Mouse (Mus musculus): ENCODE data around the gene Hmx1.
A peak's percentile ranks its signal among the peaks of the same experiment; 100 is the strongest.

Hmx1 gene

DNA sequence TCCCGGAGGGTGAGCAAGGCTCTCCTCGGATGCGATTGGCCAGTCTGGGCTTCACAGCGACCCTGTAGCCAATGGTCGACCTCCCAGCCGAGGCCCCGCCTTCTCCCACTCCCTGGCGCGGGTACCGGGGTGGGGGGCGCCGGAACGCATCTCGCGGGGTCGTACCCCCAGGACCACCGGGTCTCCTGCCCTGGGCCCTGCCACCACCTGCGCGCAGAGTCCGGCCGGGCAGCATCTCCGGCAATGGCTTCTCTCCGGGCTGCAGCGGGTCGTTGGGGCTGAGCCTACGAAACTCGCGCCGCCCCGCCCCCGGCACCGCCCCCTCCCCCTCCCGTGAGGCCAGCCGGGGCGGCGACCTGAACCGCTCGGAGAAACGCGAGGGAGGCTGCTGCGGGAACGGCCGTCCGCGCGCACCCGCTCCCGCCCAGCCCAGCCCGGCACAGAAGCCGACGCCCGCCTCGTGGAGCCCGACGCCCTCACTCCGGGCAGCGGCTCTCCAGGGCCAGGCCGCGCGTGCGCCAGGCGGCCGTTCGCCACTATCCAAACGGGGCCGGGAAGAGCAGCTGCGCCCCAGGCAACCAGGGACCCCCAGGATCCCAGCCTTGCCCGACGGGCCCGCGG, at the start of gene Hmx1:
Hmx1 (plus strand) TSS at position 618 of the 621 bp plus-strand sequence.
- DNase-seq (ENCODE audit: low read depth, low spot score), result no peak

DNA sequence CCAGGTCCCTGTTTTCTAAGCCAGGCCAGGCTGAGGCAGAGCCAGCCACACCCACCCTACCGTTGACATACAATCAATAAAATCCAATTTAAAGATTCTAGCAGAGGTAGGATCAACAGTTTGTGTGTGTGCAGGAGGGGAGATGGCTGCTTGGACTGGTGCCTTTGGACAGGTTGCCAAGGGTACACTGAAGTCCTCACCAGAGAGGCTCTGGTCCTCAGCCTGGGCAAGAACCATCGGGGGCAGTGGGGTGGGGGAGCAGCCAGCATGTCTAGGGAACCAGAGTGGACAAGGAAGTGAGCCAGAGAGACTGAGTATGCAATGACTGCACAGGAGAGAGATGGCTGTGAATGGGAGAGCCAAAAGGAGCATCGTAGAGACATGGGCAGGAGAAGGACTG, 43.8 kb upstream of the Hmx1 start:
- no peak for DNase-seq (ENCODE audit: low read depth, low spot score)

DNA sequence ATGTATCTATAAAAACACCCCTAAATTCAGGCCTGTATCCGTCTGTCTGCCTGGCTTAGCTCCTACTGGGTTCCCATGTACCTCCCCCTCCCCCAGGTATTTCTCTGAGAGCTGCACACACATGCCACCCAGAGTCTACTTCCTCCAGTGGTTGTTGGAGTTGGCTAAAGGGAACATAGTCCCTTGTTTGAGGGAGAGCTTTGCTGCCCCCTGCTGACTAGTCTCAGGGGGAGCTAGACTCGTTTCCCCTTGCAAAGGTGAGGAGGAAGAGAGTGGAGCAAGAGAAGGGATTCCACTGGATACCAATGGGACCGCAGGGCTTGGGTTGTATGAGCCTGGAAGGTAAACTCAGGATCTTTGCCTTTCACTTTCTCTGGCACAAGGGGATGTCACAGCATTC, 40.1 kb upstream of the Hmx1 start:
- peak; percentile 23 for DNase-seq (ENCODE audit: low read depth, low spot score)

DNA sequence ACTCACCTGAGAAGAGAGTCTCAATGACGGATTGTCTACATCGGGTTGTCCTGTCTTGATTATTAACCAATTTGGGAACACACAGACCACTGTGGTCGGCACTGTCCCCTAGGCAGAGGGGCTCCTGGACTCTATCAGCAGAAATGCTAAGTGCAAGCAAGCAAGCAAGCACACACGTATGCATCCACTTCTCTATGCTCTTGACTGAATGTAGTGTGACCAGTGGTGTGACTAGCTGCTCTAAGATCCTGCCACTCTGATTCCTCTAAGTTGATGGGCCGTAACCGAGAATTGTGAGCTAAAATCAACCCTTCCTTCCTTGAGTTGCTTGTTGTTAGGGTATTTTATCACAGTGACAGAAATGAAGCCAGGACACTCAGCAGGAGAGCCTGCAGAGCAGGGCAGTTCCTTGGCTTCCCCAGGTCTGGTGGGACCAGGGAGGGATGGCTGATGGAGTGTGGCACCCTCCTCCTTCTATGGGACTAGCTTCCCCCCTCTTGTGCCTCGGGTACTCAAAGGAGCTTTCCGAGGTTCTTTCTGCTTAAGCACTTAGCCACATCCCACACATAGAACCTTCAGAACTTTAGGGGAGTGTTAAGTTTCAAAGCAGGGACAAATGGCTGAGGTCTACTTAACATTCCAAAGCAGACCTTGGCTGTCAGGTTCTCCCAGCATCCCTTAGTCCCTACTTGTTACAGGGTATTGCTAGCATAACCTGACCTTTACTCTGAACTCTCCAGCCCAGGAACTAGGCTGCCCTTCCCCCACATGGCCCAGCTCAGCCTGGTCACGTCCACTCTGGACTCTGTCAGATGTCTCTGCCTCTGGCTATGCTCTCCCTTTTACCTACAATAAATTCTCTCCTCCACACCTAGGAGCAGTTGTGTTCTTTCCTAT, 31.1 kb upstream of the Hmx1 start:
- no peak for DNase-seq (ENCODE audit: low read depth, low spot score)

DNA sequence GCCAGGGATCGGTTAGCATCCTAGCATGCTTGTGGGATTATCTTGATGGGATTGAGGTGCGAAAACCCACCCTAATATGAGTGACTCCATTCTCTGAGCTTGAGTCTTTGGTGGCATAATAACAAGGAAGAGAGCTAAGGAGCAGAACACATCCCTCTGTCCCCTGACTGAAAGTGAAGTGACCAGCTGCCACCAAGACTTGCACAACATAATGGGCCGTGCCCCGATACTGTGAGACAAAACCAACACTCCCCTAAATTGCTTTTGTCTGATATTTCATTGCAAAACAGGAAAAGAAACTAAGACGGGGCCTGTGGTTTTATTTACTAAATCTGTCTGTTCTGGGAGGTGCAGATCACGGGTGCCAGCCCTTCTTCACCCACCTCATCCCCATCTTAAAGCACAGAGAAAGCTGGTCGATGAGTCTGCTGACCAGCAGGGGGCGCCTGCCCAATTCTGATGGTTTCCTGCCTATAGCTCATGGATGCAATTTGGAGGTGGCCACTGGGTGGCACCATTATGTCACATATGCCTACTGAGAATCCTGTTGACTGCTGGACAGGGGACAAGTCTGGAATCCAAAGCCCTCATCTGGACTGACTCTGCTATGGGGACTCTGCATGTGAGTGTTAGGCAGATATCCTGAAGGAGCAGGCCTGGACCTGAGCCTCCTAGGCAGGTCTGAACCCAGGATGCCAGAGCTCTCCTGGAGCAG, 27.2 kb upstream of the Hmx1 start:
- DNase-seq (ENCODE audit: low read depth, low spot score), result peak; percentile 79

DNA sequence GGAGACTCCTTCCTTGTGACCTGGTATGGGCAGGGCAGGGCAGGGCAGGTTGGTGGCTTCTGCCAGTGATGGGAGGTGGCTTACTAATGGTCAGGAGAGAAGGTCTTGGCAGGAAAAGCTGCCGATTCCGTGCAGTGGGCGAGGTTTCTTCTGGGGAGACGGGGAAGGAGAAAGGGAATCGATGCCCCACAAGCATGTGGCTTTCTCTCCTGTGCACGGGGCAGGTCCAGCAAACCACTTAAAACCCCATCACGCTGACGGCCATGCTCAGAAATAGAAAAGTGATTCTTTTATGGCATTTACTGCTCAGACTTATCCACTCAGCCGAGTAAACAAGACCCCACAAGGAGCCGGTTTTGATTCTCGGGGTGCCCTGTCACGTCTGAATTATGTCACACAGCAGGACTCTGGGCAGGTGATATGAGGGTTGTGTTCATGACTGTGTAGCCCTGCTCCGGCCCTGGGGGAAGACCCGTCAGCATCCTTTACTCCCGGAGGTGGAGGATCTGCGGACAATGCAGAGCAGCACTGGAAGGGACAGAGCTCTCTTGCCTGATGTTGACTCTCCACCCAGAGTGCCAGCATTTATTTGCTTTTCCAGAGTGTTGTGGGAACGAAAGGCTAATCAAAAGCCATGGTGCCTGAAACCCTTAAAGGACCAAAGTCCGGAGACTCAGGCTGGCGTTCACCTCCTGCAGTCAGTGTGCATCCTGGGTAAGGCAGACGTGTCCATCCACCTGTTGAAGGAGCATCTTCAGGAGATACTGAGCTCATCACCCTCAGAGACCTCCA, 22.5 kb upstream of the Hmx1 start:
- DNase-seq (ENCODE audit: low read depth, low spot score), result no peak

DNA sequence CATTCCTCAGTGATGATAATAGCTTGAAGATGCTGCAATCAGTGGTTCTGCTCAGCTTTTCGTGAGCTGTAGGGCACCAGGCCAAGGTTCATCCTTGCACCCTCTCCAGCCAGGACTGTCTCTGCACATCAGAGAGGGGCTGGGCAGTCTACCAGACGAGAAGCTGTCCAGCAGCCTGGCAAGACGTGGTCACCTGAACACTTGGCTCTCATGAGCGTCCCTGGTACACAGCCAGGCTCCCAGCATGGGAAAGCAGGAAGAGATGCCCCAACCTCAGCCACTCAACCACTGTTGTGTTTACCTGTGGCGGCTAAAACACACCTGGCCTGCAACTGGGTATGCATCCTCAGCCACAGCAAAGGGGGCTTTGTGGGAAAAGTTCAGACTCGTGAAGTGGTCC, 20.0 kb upstream of the Hmx1 start:
- no peak for DNase-seq (ENCODE audit: low read depth, low spot score)

DNA sequence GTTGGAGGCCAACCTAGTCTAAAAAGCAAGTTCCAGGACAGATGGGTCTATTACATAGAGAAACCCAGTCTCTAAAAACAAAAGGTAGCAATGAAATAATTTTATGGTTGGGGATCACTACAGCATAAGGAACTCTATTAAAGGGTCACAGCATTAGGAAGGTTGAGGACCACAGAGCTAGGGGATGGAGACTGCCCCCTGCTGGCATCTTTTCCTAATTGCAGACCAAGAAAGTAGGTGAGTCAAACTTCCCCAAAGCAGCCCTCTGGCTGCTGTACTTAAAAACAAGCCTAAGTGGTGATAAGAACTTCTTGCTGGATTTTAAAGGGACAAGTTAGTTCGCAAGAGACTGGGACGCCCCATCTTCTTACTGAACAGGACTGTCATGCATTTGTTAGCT, 9.8 kb upstream of the Hmx1 start:
- DNase-seq (ENCODE audit: low read depth, low spot score), result no peak

DNA sequence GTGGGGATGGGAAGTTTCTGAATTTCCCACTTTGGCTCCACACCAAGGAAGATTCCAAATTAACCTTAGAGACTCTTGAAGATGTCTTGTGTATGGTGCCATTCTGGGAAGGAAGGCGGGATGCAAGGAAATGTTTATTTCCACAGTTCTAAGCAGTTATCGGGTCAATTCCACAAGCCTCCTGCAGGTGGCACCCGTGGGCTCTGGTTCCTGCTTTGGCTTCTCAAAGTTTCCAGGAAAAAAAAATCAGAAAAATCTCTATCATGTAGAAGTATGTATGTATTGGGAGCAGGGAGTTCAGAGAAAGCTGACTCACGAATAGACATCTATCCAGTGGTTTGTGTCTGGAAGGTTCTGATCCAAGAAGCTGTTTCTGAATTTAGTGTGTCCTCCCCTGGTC, 9.1 kb upstream of the Hmx1 start:
- DNase-seq (ENCODE audit: low read depth, low spot score), result no peak

DNA sequence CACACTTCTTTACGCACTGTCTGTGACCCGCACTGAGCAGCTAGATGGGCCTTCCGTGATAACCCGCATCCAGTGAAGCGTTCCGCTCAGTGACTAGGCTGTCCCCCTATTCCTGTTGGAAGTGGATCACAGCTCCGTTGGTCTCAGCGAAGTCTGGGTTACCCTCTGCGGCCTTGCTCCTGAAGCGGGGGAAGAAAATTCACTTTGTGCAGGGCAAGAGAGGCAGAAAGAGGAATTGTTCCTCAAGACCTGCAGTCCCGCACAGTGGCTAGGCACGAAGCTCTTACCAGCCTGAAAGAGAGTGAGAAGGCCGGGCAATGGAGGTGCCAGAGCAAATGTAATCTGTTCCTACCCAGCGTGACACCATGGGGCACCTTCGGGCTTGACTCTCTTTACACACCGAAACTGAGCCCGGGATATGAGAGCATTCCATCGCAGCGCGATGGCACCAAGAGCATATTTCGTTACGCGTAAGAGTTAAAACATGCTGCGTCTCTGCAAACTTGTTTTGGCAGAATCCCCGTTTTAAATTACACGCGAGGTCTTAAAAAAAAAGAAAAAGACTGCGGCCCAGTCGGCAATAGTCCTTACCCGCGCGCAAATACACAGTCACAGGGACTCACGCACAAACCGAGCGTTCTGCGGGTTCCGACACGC, 946 bp upstream of the Hmx1 start:
- no peak for DNase-seq (ENCODE audit: low read depth, low spot score)

DNA sequence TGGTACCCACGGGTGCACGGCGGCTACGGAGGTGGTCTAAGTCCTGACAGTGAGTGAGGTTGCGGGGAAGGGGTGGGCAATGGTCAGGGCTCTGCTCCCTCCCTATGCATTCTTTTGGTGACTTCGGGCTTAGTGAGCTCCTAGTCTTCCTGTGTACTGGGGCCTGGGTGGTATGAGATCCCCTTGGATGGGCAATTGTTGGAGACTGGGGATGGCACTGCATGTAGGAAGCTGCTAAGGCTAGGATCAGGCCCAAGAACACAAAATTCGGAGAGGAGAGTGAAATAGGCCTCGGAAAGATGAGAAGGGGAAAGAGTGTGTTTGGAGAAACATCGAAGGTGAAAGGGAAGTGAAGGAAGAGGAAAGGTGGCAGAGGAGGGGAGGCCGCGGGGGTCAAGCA, 533 bp downstream of the Hmx1 start:
- DNase-seq (ENCODE audit: low read depth, low spot score), result no peak

DNA sequence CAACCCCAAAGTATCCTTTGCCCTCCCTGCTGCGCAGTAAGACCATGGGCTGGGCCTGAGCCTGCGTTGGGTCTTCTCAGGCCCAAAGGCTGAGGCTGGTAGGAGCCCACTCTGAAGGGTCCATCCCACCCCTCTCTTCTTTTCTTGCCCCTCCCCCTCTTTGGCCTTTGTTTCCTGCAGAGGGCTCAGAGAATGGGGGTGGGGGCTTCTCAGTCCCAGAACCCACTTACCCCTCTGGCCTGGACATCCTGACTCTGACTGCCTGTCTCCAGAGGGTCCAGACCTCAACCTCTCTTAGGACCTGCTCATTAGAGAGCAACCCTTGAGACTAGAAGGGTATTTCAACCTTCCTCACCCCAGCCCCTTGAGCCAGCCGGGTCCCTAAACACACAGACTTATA, 1.0 kb downstream of the Hmx1 start:
- DNase-seq (ENCODE audit: low read depth, low spot score), result no peak

DNA sequence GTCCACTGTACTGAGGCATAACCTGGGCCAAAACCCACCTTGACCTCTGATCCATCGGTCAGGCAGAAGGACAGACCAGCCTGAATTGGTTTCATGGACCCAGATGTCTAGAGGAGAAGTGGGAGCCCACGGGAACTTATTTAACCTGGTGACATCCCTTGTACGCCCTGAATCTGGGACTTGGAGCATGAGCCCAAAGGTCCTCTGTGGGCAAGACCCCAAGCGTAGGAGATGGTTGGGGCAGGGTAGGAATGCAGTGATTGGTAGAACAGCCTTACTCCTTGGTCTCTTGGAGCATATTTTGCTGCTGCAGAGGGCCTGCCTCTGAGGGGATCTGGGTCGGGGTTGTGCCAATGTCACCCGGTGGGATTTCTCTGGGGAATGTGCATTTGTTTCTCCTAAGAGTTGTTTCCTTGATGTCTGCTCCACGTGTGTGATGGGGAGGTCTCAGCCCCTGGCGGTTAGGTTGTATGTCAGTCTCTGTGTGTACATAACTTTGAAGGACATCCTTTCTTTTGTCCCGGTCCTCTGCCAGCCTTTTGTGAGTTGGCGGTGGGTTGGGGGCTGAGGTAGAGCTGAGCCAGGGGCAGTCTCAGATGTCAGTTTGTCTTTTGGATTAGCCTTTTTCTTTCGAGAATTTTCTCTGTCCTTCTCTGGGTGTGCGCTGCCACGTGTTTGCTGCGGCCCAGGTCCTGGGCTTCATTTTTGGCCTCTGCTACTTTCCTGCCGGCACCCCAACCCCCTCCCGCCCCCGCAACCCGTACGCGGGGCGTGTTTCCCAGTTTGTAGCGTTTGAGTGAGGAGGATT, 2.1 kb downstream of the Hmx1 start:
- no peak for DNase-seq (ENCODE audit: low read depth, low spot score)

DNA sequence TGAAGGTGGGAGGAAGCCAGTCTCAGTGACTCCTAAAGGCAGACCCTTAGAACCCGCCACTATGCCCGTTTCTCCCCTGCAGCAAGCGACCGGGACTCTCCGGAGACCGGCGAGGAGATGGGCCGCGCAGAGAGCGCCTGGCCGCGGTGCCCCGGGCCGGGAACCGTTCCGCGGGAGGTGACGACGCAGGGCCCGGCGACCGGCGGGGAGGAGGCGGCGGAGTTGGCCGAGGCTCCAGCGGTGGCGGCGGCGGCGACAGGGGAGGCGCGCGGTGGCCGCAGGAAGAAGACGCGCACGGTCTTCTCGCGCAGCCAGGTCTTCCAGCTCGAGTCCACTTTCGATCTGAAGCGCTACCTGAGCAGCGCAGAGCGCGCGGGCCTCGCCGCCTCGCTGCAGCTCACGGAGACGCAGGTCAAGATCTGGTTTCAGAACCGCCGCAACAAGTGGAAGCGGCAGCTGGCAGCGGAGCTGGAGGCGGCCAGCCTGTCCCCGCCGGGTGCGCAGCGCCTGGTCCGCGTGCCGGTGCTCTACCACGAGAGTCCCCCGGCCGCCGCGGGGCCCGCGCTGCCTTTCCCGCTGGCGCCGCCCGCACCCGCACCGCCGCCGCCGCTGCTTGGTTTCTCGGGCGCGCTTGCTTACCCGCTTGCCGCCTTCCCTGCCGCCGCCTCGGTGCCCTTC, 2.9 kb downstream of the Hmx1 start:
- no peak for DNase-seq (ENCODE audit: low read depth, low spot score)

DNA sequence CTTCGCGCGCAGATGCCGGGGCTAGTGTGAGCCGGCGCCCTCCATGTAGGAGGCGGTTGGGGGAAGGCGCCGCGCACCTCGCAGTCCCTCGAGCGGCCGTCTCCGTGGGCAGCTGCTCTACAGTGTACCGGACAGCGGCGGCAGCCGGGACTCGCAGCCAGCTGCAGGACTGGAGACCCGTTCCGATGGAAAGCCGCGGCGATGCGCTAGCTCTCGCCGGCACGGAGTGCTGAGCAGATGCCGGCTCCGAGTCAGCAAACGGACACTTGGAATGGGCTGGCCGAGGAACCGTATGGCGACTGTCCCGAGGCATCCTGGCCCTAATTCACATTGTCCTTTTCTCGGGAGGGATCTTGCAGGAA, 3.4 kb downstream of the Hmx1 start:
- no peak for DNase-seq (ENCODE audit: low read depth, low spot score)

DNA sequence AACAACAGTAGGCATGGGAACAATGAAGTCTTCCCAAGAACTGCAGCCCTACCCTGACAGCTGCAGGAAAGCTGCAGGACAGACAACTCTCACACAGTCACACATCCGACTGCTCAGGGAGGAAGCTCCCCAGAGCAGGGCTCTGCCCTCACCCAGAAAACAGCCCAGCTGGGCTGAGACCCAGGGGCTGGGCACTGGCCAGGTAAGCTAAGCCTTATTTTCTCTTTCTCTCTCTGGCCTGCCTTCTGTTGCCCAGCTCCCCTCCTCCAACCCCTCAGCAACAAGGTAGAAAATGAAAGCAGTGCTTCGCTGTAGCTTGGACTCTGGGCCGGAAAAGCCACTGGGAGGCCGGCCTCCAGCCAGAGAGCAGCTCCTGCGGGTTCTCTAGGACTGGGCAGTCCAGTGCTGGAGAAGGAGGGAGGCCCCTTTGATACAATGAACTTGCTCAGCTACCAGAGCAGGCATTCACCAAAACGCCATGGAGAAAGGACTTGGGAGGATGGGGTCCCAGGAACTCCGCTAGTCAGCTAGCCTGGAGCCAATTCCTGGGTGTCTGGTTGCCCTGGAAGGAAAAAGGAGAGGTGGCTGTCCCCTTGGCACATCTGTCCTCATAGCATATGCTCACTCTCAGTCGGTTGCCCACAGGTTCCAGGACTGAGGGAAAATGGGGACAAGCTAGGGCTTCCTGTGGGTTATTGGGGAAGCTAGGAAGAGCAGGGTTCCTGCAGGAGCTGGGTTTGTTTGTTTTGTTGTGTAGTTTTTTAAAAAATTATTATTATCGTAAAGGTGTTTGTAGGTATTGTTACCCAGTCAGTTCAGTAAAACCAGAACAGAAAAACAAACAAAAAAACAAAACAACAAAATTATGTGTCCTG, 6.9 kb downstream of the Hmx1 start:
- DNase-seq (ENCODE audit: low read depth, low spot score), result no peak

DNA sequence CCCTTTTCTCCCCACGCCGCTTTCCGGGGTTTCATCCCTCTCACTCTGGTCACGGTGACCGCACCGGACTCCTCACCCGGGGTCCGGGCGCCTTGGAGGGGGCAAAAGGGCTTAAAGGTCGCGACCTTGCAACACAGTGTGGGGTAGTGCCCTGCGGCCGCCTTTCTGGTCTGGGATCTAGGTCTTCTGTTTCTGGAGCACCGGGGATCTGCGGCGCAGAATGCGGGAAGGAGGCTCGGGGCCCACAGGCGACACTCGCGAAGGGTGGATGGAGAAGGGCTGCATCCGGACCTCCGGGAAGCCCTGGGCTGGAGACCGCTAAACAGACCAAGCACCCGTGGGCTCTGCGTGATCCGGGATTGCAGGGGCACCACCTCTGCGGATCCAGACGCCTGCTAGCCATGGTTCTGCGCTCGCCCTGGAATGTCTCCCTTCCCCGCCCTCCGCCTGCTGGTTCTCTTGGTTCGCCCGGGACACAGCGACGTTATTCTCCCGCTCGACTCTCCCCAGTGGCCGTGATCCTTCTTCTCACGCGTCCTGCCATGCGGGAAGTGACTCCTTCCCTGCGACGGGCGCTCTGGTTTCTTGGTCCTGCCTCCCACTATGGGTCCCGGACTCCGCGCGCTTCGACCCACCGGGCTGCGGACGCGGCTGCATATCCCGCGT, 8.2 kb downstream of the Hmx1 start:
- no peak for DNase-seq (ENCODE audit: low read depth, low spot score)

DNA sequence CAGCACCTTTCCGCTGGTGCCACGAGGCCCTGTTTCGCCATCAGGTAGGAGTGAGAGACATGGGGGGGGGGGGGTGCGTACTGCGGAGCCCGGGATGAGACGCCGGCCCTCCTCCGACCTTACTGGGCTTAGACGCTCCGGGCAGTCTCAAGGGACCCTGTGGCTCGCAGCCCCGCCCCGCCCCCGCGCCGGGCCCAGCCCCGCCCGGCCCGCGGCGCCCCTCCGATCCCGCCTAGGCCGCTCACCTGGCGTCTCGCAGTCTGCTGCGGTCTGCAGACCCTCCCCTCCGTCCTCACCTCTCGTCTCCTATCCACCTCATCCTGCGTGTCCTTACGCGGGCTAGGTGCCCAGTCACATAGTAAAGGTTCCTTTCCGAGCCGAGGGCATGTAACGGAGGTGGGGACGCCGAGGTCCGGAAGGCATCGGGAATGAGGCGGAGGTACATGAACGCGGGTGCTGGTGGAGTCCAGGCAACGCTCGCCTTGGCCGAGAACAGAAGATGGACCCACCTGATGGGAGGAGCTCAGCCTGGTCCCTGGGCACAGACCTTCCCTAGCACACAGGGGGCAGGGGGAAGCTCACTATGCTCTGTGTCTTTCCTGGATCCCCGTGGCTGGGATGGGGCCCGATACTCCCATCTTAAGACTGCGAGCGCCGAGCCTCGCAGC, 8.9 kb downstream of the Hmx1 start:
- no peak for DNase-seq (ENCODE audit: low read depth, low spot score)
